Mouse (Mus musculus) neutrophil, adult 5-6 weeks (primary cell): ENCODE data around the gene Mgat5. TPM values are rescaled to one million over a fixed set of nuclear protein-coding genes. Genes with fewer than 3 reads are reported as not detected.

Experiments
- ATAC-seq: fragments of 151-379, 151-347 bp; 2 replicates; pipeline ENCODE4 v1.8.0; 2017; ENCODE audit warnings: mild to moderate bottlenecking, moderate TSS enrichment; ENCODE audit not compliant: insufficient number of reproducible peaks, poor library complexity, low FRiP score, severe bottlenecking; ENCODE audit errors: extremely low read depth
- total RNA-seq: library from RNA; stranded (forward); fragments of 200-1000 nt; gene quantifications from 2 replicates; pipeline ENCODE4 v1.2.3, GENCODE M21; 2017

Mgat5 gene
- total RNA-seq, 1 experiment from 2014 or later: 15.1 TPM

- no peak for ATAC-seq
Observed at GRCm38 (mm10) chr1:127507042-127507650, 302.3 kb downstream of the Mgat5 start.

GRCm38 (mm10) chr1:127508067-127508739, 303.4 kb downstream of the Mgat5 start:
- ATAC-seq: no peak

- ATAC-seq: no peak
Observed at GRCm38 (mm10) chr1:127508921-127509320, 304.1 kb downstream of the Mgat5 start.

GRCm38 (mm10) chr1:127511362-127511761, 306.5 kb downstream of the Mgat5 start:
- ATAC-seq: no peak

- peak; percentile 17; the same call in 1 of the 2 replicates for ATAC-seq
Observed at GRCm38 (mm10) chr1:127512709-127513108, 307.9 kb downstream of the Mgat5 start.

- ATAC-seq: no peak
Observed at GRCm38 (mm10) chr1:127513140-127513539, 308.3 kb downstream of the Mgat5 start.

GRCm38 (mm10) chr1:127513664-127514063, 308.8 kb downstream of the Mgat5 start:
- ATAC-seq: peak; percentile 38; the same call in 1 of the 2 replicates

GRCm38 (mm10) chr1:127514479-127514878, 309.7 kb downstream of the Mgat5 start:
- ATAC-seq: peak; percentile 89

GRCm38 (mm10) chr1:127514888-127515287, 310.1 kb downstream of the Mgat5 start:
- no peak for ATAC-seq

- ATAC-seq: no peak
Observed at GRCm38 (mm10) chr1:127523364-127523763, 318.5 kb downstream of the Mgat5 start.

GRCm38 (mm10) chr1:127530849-127531580, 326.2 kb downstream of the Mgat5 start:
- ATAC-seq: no peak

GRCm38 (mm10) chr1:127531723-127532122, 326.9 kb downstream of the Mgat5 start:
- ATAC-seq: no peak

GRCm38 (mm10) chr1:127536448-127536847, 331.6 kb downstream of the Mgat5 start:
- no peak for ATAC-seq

GRCm38 (mm10) chr1:127537204-127538038, 332.6 kb downstream of the Mgat5 start:
- ATAC-seq: no peak
